Mouse (Mus musculus): ENCODE data around the gene Aqp3. TPM values are rescaled to one million over a fixed set of nuclear protein-coding genes. Genes with fewer than 3 reads are reported as not detected.

Aqp3 gene
- total RNA-seq, 2 experiments from 2014 or later, result 1.1 to 1.2 TPM

- no peak for ATAC-seq (replicated peaks; ENCODE audit: low FRiP score, low TSS enrichment, poor library complexity, severe bottlenecking)
Observed at GRCm38 (mm10) chr4:41073008-41073817, 24.8 kb downstream of the Aqp3 start.

DNA sequence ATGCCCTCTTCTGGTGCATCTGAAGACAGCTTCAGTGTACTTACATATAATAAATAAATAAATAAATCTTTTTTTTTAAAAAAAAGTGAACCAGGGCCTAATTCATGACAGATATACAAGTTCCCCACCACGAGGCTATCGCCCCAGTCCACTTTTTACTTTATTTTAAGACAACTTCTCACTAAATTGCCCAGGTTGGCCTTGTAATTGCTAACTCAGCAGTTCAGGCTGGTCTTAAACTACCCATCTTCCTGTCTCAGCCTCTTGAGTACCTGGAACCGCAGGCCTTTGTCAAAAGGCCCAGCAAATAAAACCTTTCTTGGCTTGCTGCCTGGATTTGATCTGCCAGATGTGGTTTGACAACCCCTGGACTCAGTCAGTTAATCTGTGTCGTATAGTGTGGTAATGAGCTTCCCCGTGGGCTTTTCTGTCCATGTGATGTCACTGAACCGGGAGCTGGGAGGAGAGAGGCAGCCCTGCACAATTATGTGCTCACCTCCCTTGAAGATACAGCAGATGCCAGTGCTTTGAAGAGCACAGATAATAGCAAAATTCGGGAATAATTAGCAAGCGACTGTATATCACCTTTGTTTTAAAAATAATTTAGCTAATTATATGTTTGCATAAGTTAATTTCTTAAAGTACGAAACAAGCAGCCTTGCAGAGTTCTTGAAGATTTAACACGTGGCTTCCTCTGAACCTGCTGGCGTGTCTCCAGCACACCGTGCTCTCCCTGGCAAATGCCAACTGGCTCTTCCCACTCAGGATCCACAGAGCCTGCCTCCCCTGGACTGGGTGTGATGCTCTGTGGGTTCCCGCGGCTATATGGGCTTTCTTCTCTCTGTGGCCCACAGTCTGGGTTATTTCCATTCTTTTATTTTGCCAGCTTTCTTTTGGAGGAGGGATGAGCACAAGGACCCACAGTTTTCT lies 26.2 kb downstream of the Aqp3 start:
- no peak for ATAC-seq (replicated peaks; ENCODE audit: low FRiP score, low TSS enrichment, poor library complexity, severe bottlenecking)

- ATAC-seq (replicated peaks; ENCODE audit: low FRiP score, low TSS enrichment, poor library complexity, severe bottlenecking), result no peak
Observed at GRCm38 (mm10) chr4:41065196-41065595, 32.8 kb downstream of the Aqp3 start.

DNA sequence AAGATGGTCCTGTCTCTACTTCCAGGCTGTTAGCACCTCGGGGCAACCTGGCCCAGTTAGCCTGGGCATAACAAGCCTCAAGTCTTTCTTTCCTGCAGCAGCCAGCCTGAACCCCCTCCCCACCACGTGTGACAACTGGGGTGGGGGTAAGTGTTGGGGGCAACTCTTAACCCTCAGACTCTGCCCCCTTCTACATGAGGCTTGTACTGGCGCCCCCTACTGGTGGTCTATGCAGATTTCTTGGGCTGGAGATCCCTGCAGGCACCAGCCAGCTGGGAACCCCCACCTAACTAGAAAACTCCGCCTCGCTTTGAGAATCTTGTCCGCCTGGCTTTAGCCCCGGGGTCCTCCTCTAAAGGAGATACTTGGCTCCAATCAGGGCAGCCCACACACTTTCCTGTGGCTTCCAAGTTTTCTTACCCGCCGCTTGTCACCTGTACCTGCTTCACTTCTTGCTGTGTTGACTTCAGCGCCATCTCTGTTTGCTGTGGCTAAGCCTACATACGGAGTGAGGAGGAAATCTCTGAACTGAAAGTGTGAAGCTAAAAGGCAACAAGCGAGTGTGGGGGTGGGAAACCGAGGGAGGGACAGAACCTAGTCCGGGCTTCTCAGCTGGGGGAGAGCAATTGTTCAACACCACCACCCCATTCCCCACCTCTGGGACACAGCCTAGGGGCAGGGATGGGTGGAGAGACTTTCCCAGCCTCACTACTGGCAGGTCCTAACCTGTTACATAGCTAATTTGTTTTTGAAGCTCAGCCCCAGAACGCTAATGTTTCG lies 33.9 kb downstream of the Aqp3 start:
- ATAC-seq (replicated peaks; ENCODE audit: low FRiP score, low TSS enrichment, poor library complexity, severe bottlenecking), result peak; percentile 50; the same call in 1 of the 2 replicates

DNA sequence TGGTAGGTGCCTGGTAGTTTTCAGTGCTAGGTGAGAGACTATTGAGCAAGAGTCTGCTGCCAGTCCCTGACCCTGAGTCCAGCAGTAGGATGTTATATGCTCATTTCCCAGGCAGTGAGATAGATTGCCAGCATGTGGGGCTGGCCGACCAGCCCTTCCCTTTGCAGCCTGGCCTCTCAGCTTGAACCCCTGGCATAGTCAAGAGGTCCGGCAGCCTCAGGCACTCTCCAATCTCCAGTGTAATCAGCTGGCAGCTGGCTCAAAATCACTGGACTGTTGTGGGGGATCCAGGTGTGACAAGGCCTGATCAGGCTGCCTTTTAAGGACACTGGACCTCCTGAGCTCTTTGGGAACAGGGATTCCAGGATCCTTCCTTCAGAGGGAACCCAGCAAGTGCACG lies 34.6 kb downstream of the Aqp3 start:
- 0 out of 2 replicates have a peak, but pooled peaks have one; percentile 32 for ATAC-seq (replicated peaks; ENCODE audit: low FRiP score, low TSS enrichment, poor library complexity, severe bottlenecking)

- ATAC-seq (replicated peaks; ENCODE audit: low FRiP score, low TSS enrichment, poor library complexity, severe bottlenecking), result no peak
Observed at GRCm38 (mm10) chr4:41057361-41057760, 40.6 kb downstream of the Aqp3 start.

- no peak for ATAC-seq (replicated peaks; ENCODE audit: low FRiP score, low TSS enrichment, poor library complexity, severe bottlenecking)
Observed at GRCm38 (mm10) chr4:41056742-41057332, 41.1 kb downstream of the Aqp3 start.

DNA sequence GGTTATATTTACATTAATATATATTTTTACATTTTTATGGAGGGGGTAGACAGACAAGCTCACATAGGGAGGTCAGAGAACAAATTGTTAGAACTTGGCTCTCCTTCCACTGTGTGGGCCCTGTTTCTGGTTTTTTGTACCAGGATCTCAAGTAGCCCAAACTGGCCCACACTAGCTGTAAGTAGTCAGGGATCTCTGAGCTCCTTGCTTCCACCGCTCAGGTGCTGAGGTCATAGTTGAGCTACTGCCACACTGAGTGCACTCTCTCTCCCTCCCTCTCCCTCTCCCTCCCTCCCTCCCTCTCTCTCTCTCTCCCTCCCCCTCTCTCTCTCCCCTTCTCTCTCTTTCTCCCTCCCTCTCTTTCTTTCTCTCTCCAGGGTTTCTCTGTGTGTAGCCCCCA lies 41.7 kb downstream of the Aqp3 start:
- no peak for ATAC-seq (replicated peaks; ENCODE audit: low FRiP score, low TSS enrichment, poor library complexity, severe bottlenecking)

DNA sequence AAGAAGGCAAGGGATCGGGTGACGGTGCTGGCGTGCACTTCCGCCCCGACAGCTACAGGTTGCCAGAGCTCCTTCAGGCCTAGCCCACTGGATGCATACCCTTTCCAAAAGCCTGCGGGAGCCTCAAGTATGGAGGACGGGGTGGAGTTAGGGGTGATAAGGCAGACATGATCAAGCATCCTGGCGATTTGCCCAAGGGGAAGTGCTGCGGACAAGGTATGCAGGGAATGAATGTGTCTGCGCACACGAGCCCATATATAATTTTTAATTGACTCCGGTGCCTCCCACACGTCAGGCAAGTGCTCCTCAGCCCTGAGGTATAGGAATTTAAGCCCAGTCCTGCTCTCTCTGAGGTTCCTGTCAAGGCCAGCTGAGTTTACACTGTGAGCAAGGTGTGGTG lies 42.9 kb downstream of the Aqp3 start:
- ATAC-seq (replicated peaks; ENCODE audit: low FRiP score, low TSS enrichment, poor library complexity, severe bottlenecking), result peak; percentile 55

DNA sequence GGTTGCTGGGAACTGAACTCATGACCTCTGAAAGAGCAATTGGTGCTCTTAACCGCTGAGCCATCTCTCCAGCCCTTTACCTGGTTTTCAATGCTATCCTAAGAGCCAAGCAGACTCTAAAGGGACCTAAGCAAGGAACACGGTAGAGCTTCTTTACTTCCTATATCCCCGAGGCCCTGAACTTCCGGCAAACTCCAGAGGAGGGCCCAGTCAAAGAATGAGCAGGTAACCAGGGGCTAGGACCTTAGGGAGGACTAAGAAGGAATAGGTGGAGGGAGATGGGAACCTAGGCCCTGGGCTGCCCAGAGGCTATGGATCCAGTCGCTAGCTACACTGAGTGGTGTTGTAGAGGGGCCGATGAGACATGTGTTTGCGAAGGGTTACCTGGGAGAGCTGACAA lies 46.2 kb downstream of the Aqp3 start:
- no peak for ATAC-seq (replicated peaks; ENCODE audit: low FRiP score, low TSS enrichment, poor library complexity, severe bottlenecking)

- ATAC-seq (replicated peaks; ENCODE audit: low FRiP score, low TSS enrichment, poor library complexity, severe bottlenecking), result peak; percentile 58; the same call in 1 of the 2 replicates
Observed at GRCm38 (mm10) chr4:41050726-41051675, 47.0 kb downstream of the Aqp3 start.

DNA sequence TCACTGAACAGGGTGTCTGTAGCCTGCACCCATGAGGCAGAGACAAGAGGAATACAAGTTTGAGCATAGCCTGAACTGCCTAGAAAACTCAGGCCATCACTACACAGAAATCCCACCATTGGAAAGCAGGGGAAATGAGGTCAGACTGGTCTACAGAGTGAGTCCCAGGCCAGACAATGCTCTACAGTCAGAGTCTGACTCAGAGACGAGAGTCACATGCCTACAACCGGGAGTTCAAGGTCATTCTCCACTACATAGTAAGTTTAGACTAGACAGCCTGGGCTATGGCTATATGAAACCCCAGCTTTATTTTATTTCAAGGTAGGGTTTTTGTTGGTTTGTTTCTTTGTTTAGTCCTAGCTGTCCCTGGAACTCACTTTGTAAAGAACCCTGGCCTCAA lies 49.1 kb downstream of the Aqp3 start:
- ATAC-seq (replicated peaks; ENCODE audit: low FRiP score, low TSS enrichment, poor library complexity, severe bottlenecking), result no peak

GRCm38 (mm10) chr4:41047524-41048271 lies 50.3 kb downstream of the Aqp3 start, which contains the start of gene Aqp7:
Aqp7 (minus strand) TSS chr4:41048139.
- no peak for ATAC-seq (replicated peaks; ENCODE audit: low FRiP score, low TSS enrichment, poor library complexity, severe bottlenecking)

DNA sequence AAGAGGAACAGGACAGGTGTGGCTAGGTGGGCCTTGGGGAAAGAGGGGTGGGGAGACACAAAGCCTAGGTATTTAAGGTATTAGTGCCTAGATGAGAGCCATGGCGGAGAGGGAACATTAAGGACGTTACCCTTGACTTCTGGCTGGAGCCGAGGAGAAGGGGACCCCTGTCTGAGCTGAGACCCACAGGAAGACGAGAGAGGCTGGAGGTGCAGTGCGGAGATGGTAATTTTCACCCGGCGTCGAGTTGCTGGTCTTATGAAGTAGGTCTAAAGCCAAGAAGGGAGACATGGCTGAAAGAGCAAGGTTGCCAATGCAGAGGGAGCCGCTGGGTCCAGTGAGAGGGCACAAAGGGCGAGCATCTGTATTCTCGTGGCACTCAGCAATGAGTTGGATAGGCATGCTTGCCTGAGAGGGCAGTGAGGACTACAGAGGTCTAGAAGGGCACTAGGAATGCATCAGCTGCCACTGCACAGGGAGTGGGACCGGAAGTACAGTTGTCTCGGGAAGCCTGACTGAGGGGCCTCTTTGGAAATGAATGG lies 51.7 kb downstream of the Aqp3 start:
- ATAC-seq (replicated peaks; ENCODE audit: low FRiP score, low TSS enrichment, poor library complexity, severe bottlenecking), result no peak

GRCm38 (mm10) chr4:41045288-41045687 lies 52.7 kb downstream of the Aqp3 start:
- no peak for ATAC-seq (replicated peaks; ENCODE audit: low FRiP score, low TSS enrichment, poor library complexity, severe bottlenecking)

- no peak for ATAC-seq (replicated peaks; ENCODE audit: low FRiP score, low TSS enrichment, poor library complexity, severe bottlenecking)
Observed at GRCm38 (mm10) chr4:41043961-41044360, 54.0 kb downstream of the Aqp3 start.

DNA sequence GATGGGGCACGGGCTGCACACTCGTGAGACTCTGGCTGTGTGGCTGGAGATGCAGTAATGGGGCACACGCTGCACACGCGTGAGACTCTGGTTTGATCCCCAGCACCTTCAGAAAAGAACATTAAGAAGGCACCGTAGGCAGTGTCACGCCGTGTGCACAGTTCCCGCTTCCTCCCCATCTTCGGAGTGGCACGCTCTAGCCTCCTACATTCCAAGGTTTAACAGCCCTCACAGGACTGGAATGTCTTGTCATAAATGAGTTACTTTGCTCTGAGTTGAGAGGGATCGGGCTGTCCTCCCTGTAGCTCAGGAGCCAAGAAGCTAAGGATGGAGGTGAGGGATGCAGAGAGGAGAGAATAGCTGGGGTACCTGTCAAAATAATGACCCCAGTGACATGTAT lies 55.1 kb downstream of the Aqp3 start:
- ATAC-seq (replicated peaks; ENCODE audit: low FRiP score, low TSS enrichment, poor library complexity, severe bottlenecking), result no peak

Measured in megakaryocyte-erythroid progenitor cell, adult 5-6 weeks (primary cell).